Mouse (Mus musculus) lung, embryonic 14.5 days (tissue): ENCODE results near the gene Ss18l2. TPM values are rescaled to one million over a fixed set of nuclear protein-coding genes. Genes with fewer than 3 reads are reported as not detected.

Experiments used
- ATAC-seq: fragments of 200-750 bp; cut with Nextera tagmentation; 2 replicates; pipeline ENCODE4 v1.8.0; 2017; ENCODE audit warnings: mild to moderate bottlenecking, moderate TSS enrichment, moderate library complexity; ENCODE audit not compliant: insufficient read depth
- DNase-seq: peaks from one replicate; pipeline ENCODE4 v3.0.0-alpha.2; 2015
- H3K27ac ChIP-seq: fragments of 300-500 bp; sonication (generic); 2 replicates; pipeline ENCODE4 v1.5.1; 2014; ENCODE audit warnings: low read depth, mild to moderate bottlenecking, moderate library complexity
- H3K27me3 ChIP-seq: fragments of 300-500 bp; sonication (generic); 2 replicates; pipeline ENCODE4 v1.6.1; 2014; ENCODE audit warnings: low read length, control low read depth; ENCODE audit not compliant: insufficient read depth
- H3K36me3 ChIP-seq: fragments of 300-500 bp; sonication (generic); 2 replicates; pipeline ENCODE4 v1.6.1; 2014; ENCODE audit warnings: control low read depth; ENCODE audit not compliant: insufficient read depth
- H3K4me1 ChIP-seq: fragments of 300-500 bp; sonication (generic); 2 replicates; pipeline ENCODE4 v1.6.1; 2014; ENCODE audit warnings: antibody characterized with exemption, control low read depth; ENCODE audit not compliant: insufficient read depth
- H3K4me2 ChIP-seq: fragments of 300-500 bp; sonication (generic); 2 replicates; pipeline ENCODE4 v1.6.1; 2014; ENCODE audit warnings: mild to moderate bottlenecking
- H3K4me3 ChIP-seq: fragments of 300-500 bp; sonication (generic); 2 replicates; pipeline ENCODE4 v1.5.1; 2014; ENCODE audit warnings: low read depth, low read length
- H3K9ac ChIP-seq: fragments of 300-500 bp; sonication (generic); 2 replicates; pipeline ENCODE4 v1.6.1; 2014
- H3K9me3 ChIP-seq: fragments of 300-500 bp; sonication (generic); 2 replicates; pipeline ENCODE4 v1.6.1; 2016; ENCODE audit warnings: low read depth, low read length, control low read depth
- CTCF ChIP-seq: IDR thresholded peaks from 2 replicates; pipeline ENCODE4 v1.5.1; 2016; ENCODE audit warnings: antibody characterized with exemption, low read depth
- WGBS: fragments of 180-500 bp; shearing (Covaris S2); extraction: QIAGEN DNeasy Blood & Tissue Kit; methylation state at CpG from one replicate; pipeline ENCODE4 v1.1.7; 2014; 5-methylcytosine and 5-hydroxymethylcytosine counted together
- polyA plus RNA-seq: library from polyadenylated mRNA; unstranded; fragments of >200 nt; fragmentation: Nextera tagmentation; extraction: Ambion mirVana; gene quantifications from 2 replicates; pipeline ENCODE4 v1.2.1, GENCODE M21; 2014

Ss18l2 gene
- polyA plus RNA-seq, 1 experiment from 2014 or later = 109 TPM

DNA sequence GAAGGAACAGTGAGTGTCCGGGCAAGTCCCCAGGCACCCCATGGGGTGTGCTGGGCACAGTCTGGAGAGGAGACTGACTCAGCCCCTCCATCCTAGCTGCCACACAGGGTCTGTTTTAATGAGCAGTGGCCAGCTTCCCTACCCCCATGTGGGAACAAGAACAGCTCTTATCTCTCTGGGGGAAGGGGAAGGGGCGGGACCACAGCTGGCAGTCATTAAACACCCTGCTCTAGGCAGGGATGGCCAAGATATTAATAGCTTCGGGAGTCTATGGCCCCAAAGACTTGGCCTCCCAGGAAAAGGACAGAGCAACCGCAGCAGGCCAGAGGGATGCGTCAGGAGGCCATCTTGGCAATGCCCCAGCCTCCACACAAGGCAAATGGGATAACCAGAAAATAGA lies 37.8 kb upstream of the Ss18l2 start:
- no peak overlapping the region for H3K9ac ChIP-seq
- H3K4me2 ChIP-seq = no peak overlapping the region
- WGBS = 29% methylated on average over 5 of the region's 5 CpGs
- DNase-seq (peak; percentile 44), ATAC-seq (peak; percentile 36; the same call in 1 of the 2 replicates)
- peaks cover 22% of the 10 kb centered on the region for H3K27me3 ChIP-seq
- H3K36me3 ChIP-seq = no peaks in the 10 kb centered on the region
- H3K27ac ChIP-seq = no peak overlapping the region
- H3K9me3 ChIP-seq = no peaks in the 10 kb centered on the region
- TF ChIP-seq CTCF = no peak
- H3K4me1 ChIP-seq = peaks cover 9% of the 10 kb centered on the region
- no peak overlapping the region for H3K4me3 ChIP-seq

GRCm38 (mm10) chr9:121673716-121674115 lies 36.4 kb upstream of the Ss18l2 start:
- H3K9ac ChIP-seq = no peak overlapping the region
- no peak for ATAC-seq
- 86% methylated on average over 5 of the region's 5 CpGs for WGBS

DNA sequence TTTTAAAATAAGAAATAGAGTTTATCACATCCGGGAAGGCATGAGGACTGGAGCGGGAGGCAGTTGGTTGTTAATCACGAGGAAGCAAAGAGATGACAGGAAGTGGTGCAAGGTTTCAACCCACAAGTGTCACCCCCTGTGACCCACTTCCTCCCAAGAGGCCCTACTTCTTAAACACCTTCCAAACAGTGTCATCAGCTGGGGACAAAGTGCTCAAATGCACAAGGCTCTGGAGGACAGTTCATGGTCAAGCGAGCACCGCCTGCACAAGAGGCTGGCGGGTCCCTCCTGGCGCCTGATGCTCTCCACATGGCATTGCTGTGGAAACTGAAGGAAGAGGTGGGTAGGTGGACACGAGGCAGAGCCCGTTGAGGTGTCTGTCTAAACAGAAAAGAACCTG lies 35.1 kb upstream of the Ss18l2 start:
- no peak overlapping the region for H3K9ac ChIP-seq
- H3K27ac ChIP-seq = no peak overlapping the region
- H3K4me1 ChIP-seq = peaks cover 16% of the 10 kb centered on the region
- H3K4me2 ChIP-seq = no peak overlapping the region
- ATAC-seq (no peak), DNase-seq (no peak)
- H3K9me3 ChIP-seq = no peaks in the 10 kb centered on the region
- TF ChIP-seq CTCF = no peak
- H3K4me3 ChIP-seq = no peak overlapping the region
- no peaks in the 10 kb centered on the region for H3K36me3 ChIP-seq
- peaks cover 8% of the 10 kb centered on the region; the same call in 1 of the 2 replicates for H3K27me3 ChIP-seq
- 73% methylated on average over 9 of the region's 9 CpGs for WGBS

More at GRCm38 (mm10) chr9:121673716-121674115, 36.4 kb upstream of the Ss18l2 start:
- Histone ChIP-seq H3K27ac (no peak overlapping the region), H3K9me3 (no peaks in the 10 kb centered on the region), H3K4me3 (no peak overlapping the region), H3K4me1 (peaks cover 16% of the 10 kb centered on the region), H3K36me3 (no peaks in the 10 kb centered on the region), H3K27me3 (peaks cover 19% of the 10 kb centered on the region; the same call in 1 of the 2 replicates), H3K4me2 (no peak overlapping the region)
- no peak for DNase-seq
- TF ChIP-seq CTCF = no peak

DNA sequence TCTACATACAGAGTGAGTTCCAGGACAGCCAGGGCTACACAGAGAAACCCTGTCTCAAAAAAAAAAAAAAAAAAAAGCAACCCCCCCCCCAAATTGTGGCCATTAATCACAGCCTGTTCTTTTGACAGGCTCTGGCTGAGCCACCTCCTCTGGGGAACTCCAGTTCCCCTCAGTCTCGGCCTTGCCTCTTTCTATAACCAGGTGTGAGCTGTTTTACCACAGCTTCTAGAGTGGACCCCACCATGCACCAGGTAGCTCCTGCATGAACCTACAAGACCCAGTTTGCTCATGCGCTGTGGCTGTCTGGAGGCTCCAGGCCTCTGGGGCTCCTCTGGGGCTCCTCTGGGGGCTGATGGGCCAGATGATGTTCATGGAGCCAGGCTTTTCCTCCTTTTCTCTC lies 34.6 kb upstream of the Ss18l2 start:
- Histone ChIP-seq H3K4me1 (peaks cover 16% of the 10 kb centered on the region), H3K9me3 (no peaks in the 10 kb centered on the region), H3K4me2 (no peak overlapping the region), H3K27me3 (peaks cover 2% of the 10 kb centered on the region; the same call in 1 of the 2 replicates), H3K27ac (no peak overlapping the region), H3K9ac (no peak overlapping the region), H3K36me3 (no peaks in the 10 kb centered on the region), H3K4me3 (no peak overlapping the region)
- 76% methylated on average over 2 of the region's 2 CpGs for WGBS
- no peak for TF ChIP-seq CTCF
- no peak for ATAC-seq
- no peak for DNase-seq

DNA sequence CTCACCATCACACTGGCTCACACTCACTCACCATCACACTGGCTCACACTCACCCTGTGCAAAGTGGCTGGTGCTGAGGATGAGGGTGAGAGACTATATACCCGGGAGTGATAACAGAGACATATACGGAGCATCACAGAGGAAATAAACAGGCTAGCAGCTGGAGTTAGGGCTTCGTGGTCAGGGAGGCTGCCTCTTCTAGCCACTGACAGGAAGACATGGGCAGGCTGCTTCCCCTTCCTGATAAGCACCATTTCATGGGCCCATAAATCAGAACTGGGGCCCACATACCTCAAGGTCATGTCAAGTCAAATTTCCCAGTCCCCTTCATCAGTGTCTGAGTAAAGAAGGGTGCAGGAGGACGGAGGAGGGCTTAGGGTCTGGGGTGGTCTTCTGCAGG lies 33.1 kb upstream of the Ss18l2 start:
- no peaks in the 10 kb centered on the region for H3K27me3 ChIP-seq
- no peak overlapping the region for H3K27ac ChIP-seq
- 30% methylated on average over 4 of the region's 4 CpGs for WGBS
- DNase-seq = no peak
- no peak for ATAC-seq
- H3K4me3 ChIP-seq = no peak overlapping the region
- H3K9ac ChIP-seq = no peak overlapping the region
- no peak overlapping the region for H3K4me2 ChIP-seq
- TF ChIP-seq CTCF = no peak
- H3K36me3 ChIP-seq = no peaks in the 10 kb centered on the region
- peaks cover 13% of the 10 kb centered on the region for H3K4me1 ChIP-seq
- no peaks in the 10 kb centered on the region for H3K9me3 ChIP-seq

DNA sequence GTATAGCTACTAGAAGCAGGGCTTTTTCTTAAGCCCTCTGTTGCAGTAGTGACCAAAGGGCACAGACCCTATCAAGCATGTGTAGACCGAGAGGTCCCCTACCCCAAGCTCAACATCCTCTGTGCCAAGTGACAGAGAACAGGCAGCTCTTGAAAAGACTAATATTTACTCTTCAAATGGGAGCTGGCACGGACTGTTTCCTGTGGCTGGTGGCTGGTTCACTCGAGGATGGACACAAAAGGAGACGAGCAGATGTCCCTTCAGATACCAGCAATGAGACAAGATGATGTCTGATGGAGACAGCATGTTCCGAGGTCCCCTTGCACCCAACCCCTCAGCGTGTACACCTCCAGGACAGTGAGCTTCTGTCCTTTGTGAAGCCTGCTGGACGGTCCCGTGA lies 32.7 kb upstream of the Ss18l2 start:
- H3K4me3 ChIP-seq = no peak overlapping the region
- H3K4me2 ChIP-seq = no peak overlapping the region
- WGBS = 25% methylated on average over 8 of the region's 8 CpGs
- H3K36me3 ChIP-seq = 0 out of 2 replicates have a peak, but pooled peaks cover 2% of the 10 kb centered on the region
- TF ChIP-seq CTCF = no peak
- ATAC-seq = no peak
- no peak overlapping the region for H3K27ac ChIP-seq
- H3K9me3 ChIP-seq = no peaks in the 10 kb centered on the region
- H3K4me1 ChIP-seq = peaks cover 9% of the 10 kb centered on the region; the same call in 1 of the 2 replicates
- H3K9ac ChIP-seq = no peak overlapping the region
- peak; percentile 50 for DNase-seq
- no peaks in the 10 kb centered on the region for H3K27me3 ChIP-seq

DNA sequence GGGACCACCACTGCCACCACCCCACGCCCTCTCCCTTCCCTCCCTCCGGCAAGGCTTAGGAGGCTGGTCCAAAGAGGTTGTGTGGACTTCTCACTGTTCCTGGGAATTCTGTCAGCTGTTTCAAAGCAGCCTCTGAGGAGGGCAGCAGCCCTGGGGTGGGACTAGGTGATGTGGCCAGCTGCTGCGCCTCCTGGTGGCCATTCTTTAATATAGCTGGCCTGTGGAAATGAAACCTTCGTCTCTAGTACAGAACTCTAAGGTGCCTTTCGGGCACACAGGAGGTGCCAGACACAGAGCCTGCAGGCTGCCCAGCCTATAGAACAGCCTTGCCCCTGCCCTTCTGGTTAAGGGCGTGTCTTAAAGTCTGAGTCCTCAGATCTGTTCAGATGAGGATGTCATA lies 30.6 kb upstream of the Ss18l2 start:
- Histone ChIP-seq H3K4me2 (no peak overlapping the region), H3K4me3 (no peak overlapping the region), H3K9me3 (no peaks in the 10 kb centered on the region), H3K27ac (no peak overlapping the region), H3K27me3 (no peaks in the 10 kb centered on the region), H3K36me3 (peaks cover 15% of the 10 kb centered on the region; the same call in 1 of the 2 replicates), H3K4me1 (peaks cover 8% of the 10 kb centered on the region; the same call in 1 of the 2 replicates), H3K9ac (no peak overlapping the region)
- TF ChIP-seq CTCF = peak; percentile 90
- DNase-seq (peak; percentile 83), ATAC-seq (peak; percentile 72)
- WGBS = 21% methylated on average over 6 of the region's 6 CpGs

DNA sequence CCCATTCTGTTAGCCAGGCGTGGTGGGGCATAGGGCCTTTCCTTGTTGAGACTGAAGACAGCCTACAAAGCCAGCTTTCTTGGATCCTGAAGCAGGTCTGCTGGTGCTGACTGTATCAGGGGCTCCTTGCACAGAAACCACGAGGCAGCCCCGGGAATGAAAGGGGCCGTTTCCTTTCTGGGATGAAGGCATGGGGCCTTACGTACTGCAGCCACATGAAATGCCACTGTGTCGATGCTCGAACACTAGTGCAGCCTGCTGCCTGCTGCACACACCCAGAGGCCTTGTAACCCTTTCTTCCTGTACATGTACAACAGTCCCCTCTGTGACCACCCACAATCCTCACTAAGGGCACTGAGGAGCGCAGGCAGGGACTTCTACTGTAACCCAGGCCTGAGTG lies 28.9 kb upstream of the Ss18l2 start:
- 77% methylated on average over 8 of the region's 8 CpGs for WGBS
- Histone ChIP-seq H3K9ac (no peak overlapping the region), H3K4me1 (peaks cover 8% of the 10 kb centered on the region; the same call in 1 of the 2 replicates), H3K36me3 (peaks cover 18% of the 10 kb centered on the region; the same call in 1 of the 2 replicates), H3K9me3 (no peaks in the 10 kb centered on the region), H3K27me3 (no peaks in the 10 kb centered on the region), H3K4me2 (no peak overlapping the region), H3K27ac (no peak overlapping the region), H3K4me3 (no peak overlapping the region)
- TF ChIP-seq CTCF = no peak
- DNase-seq = no peak
- no peak for ATAC-seq
